Mouse (Mus musculus): ENCODE data around the gene Csnk1e. TPM values are rescaled to one million over a fixed set of nuclear protein-coding genes. Genes with fewer than 3 reads are reported as not detected.
"Not testable (repeated sequence)": the region's sequence is repeated elsewhere in the genome, so short reads cannot be mapped to it uniquely, and the experiment has no call there.

Csnk1e gene
- total RNA-seq (2022) = 10 to 100 TPM; 49.3 to 64.6 (median 56.6) TPM

DNA sequence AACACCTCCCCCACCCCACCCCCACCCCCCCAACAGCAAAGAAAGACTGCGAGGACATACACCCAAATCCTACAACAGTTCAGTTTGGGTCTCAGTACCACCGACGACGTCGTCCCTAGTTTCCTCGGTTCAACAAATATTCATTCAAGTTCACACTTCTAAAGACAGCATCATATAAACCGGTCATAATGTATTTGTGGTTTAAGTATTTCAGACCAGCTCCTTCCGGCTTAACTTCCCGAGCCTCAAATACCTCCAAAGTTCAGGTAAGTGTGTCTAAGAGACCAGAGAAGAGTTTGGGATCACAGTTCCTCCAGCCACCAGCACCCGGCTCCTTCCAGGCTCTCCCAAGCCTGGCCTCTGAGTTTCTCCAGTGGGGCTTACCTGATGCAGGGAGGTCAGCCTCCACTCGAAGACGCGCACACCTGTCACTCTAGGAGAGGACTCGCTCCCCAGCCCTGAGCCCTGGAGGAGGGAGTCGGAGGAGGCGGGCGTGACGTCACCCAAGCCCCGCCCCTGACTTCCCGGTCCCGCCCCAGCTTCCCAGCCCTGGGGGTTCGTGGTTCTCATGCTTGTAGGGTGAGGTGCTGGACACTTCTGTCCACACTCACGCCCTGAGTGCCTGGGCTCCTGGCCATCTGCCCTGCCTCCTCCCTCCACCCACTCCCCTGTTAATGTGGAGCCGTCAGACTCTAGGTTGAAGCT, at the start of gene Csnk1e:
TSS of gene Csnk1e (minus strand) at position 461 of the 705 bp plus-strand sequence.
- peak; percentile 61 for DNase-seq (ENCODE audit: low spot score)

- DNase-seq (ENCODE audit: low spot score) = no peak
These were observed 49.5 kb upstream of the Csnk1e start, which contains the start of gene Kcnj4 for GRCm38 (mm10) chr15:79504707-79505452. Gene Kcnj4 (minus strand): TSS chr15:79505241.

DNA sequence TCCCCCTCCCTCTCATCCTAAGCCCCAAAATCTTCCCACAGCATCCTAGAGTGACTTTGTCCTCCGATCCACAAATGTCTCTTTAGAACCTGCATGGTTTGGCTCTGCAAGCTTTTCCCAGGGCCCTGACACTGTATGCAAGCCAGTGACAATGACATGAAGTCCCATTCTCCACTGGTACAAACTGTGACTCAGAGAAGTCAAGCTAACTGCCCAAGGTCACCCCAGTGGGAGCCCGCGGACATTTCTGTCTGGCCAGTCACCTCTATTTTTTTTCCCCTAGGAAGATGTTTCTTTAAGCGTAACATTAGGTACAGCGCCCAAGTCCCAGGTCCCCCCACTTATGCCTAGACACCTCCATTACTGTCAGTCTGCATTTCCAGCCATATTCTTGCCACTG, 48.1 kb upstream of the Csnk1e start:
- DNase-seq (ENCODE audit: low spot score) = no peak

GRCm38 (mm10) chr15:79502891-79503341, 47.5 kb upstream of the Csnk1e start:
- DNase-seq (ENCODE audit: low spot score) = no peak

DNA sequence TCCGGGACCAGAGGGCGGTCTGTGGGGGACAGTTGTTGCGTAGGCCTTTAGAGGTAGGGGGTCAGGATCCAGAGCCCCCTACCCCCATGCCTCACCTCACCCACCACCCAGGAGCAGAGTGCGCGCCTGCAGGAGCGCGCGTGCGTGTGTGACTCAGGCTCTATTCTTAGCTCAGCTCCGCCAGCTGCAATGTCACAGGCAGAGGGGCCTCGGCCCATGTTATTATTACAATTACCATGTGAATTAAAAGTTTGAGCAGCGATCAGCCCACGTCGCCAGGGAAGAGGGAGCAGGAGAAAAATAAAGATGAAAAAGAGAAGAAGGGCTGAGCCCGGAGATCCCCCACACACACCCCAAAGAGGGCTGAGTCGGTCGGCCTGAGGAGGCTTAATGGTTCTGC, 44.7 kb upstream of the Csnk1e start:
- DNase-seq (ENCODE audit: low spot score) = no peak

GRCm38 (mm10) chr15:79493527-79493926, 38.2 kb upstream of the Csnk1e start:
- DNase-seq (ENCODE audit: low spot score) = no peak

- no peak for DNase-seq (ENCODE audit: low spot score)
These were observed 34.1 kb upstream of the Csnk1e start for GRCm38 (mm10) chr15:79489463-79489862.

GRCm38 (mm10) chr15:79481181-79481688, 25.9 kb upstream of the Csnk1e start:
- no peak for DNase-seq (ENCODE audit: low spot score)

- DNase-seq (ENCODE audit: low spot score) = no peak
These were observed 21.9 kb upstream of the Csnk1e start for GRCm38 (mm10) chr15:79477227-79477626.

- DNase-seq (ENCODE audit: low spot score) = no peak
These were observed 18.4 kb upstream of the Csnk1e start for GRCm38 (mm10) chr15:79473638-79474355.

- DNase-seq (ENCODE audit: low spot score) = no peak
These were observed 17.7 kb upstream of the Csnk1e start for GRCm38 (mm10) chr15:79473042-79473441.

DNA sequence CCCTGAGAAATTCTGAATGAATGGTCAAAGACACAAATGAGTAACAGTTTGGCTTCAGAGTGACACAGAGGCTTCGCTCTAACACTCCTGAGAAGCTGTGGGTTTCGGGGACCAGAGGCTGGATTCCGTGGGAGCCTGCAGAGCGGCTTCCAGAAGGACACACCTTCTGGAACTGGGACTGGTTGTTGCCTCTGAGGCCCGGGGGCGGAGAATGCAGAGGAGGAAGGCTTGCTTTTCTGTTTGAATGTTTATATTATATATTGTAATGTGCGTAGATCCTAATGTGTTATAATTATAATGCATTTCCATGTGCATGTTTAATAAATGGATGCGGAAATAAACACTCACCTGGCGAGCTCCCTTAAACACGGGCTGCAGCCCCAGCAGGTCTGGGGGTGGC, 15.7 kb upstream of the Csnk1e start:
- no peak for DNase-seq (ENCODE audit: low spot score)

DNA sequence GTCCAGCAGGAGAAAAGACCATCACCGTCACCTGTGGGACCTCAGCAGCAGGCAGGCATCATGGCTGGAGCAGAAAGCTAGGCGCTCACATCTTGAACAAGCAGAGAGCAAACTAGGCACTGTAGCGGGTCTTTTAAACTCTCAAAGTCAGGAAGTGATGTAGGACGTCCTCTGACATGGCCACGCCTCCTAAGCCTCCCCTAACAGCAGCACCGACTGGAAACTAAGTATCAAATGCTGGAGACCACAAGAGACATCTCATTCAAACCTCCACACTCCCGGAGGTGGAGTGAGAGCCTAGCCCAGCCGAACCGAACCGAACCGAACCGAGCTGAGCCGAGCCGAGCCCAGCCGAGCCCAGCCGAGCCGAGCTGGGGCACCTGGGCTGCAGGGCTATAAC, 15.2 kb upstream of the Csnk1e start:
- DNase-seq (ENCODE audit: low spot score) = no peak

- DNase-seq (ENCODE audit: low spot score) = no peak
These were observed 14.2 kb upstream of the Csnk1e start for GRCm38 (mm10) chr15:79469577-79469976.

DNA sequence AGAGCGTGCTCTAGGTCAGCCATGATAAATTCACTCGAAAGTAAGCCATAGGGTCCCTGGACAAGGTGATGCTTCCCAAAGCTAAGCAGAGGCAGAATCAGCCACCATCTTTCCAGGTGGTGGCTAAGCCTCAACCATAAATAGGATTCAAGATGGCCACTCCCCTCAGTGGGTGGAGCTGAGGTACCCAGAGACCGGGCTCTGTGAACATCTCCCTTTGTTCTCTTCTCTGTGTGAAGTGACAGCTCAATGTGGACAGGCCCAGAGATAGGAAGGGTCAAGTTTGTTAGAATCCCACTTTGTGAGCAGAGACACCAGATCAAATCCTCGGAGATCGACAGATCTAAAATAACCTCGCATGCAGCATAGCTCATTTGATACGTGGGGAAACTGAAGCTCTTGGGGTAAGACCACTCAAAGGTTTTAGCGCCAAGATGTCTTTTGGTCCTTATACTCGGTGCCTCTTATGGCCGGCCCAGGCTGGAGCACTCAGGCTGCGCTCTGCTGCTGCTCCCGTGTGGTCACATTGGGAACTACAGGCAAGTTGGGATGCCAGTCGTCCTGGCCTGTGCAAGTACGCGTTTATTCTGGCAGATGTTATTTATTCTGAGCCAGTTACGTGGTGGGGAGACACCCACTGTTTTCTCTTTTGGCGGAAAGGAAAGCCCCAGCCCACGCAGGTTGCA, 11.4 kb upstream of the Csnk1e start:
- DNase-seq (ENCODE audit: low spot score) = peak; percentile 87

DNA sequence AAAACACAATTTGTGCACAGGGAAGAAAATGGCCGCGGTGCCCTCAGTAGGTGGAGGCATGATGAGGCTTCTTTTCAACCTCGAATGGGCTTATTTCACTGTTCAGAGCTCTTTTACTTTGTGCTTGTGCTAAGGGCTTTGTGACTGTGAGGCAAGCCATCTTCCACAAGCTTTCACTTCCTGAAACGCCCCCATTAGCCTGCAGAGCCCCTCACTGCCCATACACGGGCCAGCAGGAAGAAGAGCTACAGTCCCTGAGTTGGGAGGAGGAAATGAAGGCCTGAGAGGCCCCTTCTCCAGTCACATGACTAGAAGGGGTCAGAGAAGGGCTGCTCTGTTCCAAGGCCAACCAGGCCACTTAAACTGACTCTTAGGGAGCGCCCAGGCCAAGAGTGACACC, 1.2 kb upstream of the Csnk1e start:
- DNase-seq (ENCODE audit: low spot score) = no peak

DNA sequence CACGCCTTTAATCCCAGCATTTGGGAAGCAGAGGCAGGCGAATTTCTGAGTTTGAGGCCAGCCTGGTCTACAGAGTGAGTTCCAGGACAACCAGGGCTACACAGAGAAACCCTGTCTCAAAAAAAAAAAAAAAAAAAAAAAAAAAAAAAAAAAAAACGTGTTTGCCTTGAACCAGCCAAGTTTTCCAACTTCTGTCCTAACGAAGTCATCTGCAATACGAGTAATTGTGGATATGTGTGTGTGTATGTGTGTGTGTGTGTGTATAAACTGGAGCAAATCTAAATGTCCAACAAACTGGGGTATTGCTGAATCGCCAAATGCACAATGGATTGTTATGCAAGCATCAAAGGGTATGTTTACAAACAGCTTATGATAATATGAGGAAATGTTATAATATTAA, 738 bp upstream of the Csnk1e start:
- not testable (repeated sequence) for DNase-seq (ENCODE audit: low spot score)

- no peak for DNase-seq (ENCODE audit: low spot score)
These were observed 1.5 kb downstream of the Csnk1e start for GRCm38 (mm10) chr15:79453831-79454230.

DNA sequence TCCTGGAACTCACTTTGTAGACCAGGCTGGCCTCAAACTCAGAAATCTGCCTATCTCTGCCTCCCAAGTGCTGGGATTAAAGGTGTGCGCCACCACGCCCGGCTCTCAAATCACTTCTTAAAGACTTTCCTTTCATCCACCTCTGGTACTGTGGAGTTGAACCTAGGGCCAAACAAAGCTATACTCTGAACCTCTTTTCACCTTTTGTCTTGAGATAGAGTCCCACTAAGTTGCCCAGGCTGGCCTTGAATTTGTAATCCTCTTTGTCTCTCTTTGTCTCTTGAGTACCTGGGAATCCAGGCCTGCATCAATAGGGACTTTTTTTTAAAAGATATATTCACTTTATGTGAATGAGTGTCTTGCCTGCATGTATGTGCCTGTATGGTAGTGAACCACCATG, 7.3 kb downstream of the Csnk1e start:
- no peak for DNase-seq (ENCODE audit: low spot score)

DNA sequence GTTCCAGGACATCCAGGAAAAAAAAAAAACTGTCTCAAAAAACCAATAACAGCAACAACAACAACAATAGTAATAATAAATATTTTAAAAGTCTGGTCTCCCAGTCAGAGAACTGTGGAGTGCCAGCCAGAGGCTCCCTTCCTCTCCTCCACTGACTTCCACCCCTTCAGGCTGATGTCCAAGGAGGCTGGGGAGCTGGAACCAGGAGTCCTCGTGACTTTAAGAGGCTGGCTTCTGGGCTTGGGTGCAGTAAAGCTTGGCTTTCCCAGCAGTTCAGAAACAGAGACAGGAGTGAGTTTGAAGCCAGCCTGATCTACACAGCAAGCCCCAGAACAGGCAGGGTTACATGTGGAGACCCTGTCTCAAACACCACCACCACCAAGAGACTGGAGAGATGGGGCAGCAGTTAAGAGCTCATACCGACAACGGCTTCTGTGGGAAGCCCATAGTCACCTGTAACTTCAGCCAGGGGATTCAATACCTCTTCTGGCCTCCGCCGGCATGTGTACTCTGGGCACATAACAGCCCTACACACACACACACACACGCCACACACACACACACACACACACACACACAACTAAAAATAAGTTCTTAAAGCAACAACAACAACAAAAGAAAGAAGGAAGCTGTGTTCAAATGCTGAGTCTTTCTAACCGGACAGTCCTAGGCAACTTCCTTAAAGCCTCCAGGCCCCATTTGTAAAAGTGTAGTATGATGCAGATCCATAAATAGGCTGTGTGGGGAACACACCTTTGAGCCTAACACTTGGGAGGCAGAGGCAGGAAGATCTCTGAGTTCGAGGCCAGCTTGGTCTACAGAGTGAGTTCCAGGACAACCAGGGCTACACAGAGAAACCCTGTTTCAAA, 9.3 kb downstream of the Csnk1e start:
- no peak for DNase-seq (ENCODE audit: low spot score)

Measured in heart, adult 8-10 months (tissue).